Mouse (Mus musculus): ENCODE results near the gene Atxn7l2.
A peak's percentile ranks its signal among the peaks of the same experiment; 100 is the strongest.

Atxn7l2 gene

GRCm38 (mm10) chr3:108205601-108206000 is 5.1 kb downstream of the Atxn7l2 start:
- DNase-seq (ENCODE audit: low spot score in 2 of 2), result no peak

- no peak for DNase-seq (ENCODE audit: low spot score in 2 of 2)
These were observed 6.3 kb downstream of the Atxn7l2 start for GRCm38 (mm10) chr3:108204470-108204869.

GRCm38 (mm10) chr3:108203621-108204325 is 7.0 kb downstream of the Atxn7l2 start:
- DNase-seq (ENCODE audit: low spot score in 2 of 2), result peak; percentile 61 to 81

GRCm38 (mm10) chr3:108203212-108203611 is 7.5 kb downstream of the Atxn7l2 start:
- no peak for DNase-seq (ENCODE audit: low spot score in 2 of 2)

- no peak for DNase-seq (ENCODE audit: low spot score in 2 of 2)
These were observed 8.2 kb downstream of the Atxn7l2 start for GRCm38 (mm10) chr3:108202506-108202905.

GRCm38 (mm10) chr3:108200329-108201323 is 10.1 kb downstream of the Atxn7l2 start, which contains the start of gene Cyb561d1:
TSS of gene Cyb561d1 (minus strand) at chr3:108201212.
- peak; percentile 89 to 90 for DNase-seq (ENCODE audit: low spot score in 2 of 2)

GRCm38 (mm10) chr3:108199231-108199630 is 11.5 kb downstream of the Atxn7l2 start:
- DNase-seq (ENCODE audit: low spot score in 2 of 2), result no peak

- DNase-seq (ENCODE audit: low spot score in 2 of 2), result no peak
These were observed 13.7 kb downstream of the Atxn7l2 start for GRCm38 (mm10) chr3:108197066-108197497.

GRCm38 (mm10) chr3:108195941-108196590 is 14.7 kb downstream of the Atxn7l2 start:
- no peak for DNase-seq (ENCODE audit: low spot score in 2 of 2)

- no peak for DNase-seq (ENCODE audit: low spot score in 2 of 2)
These were observed 15.4 kb downstream of the Atxn7l2 start for GRCm38 (mm10) chr3:108195287-108195686.

- no peak for DNase-seq (ENCODE audit: low spot score in 2 of 2)
These were observed 17.0 kb downstream of the Atxn7l2 start for GRCm38 (mm10) chr3:108193686-108194085.

GRCm38 (mm10) chr3:108189897-108190296 is 20.8 kb downstream of the Atxn7l2 start:
- no peak for DNase-seq (ENCODE audit: low spot score in 2 of 2)

- DNase-seq (ENCODE audit: low spot score in 2 of 2), result no peak
These were observed 21.8 kb downstream of the Atxn7l2 start for GRCm38 (mm10) chr3:108188716-108189490.

GRCm38 (mm10) chr3:108187111-108187795 is 23.5 kb downstream of the Atxn7l2 start:
- no peak for DNase-seq (ENCODE audit: low spot score in 2 of 2)

- DNase-seq (ENCODE audit: low spot score in 2 of 2), result no peak
These were observed 24.4 kb downstream of the Atxn7l2 start, which contains the start of gene Amigo1 for GRCm38 (mm10) chr3:108186098-108187047. TSS of gene Amigo1 (plus strand) at chr3:108186335.

- no peak for DNase-seq (ENCODE audit: low spot score in 2 of 2)
These were observed 25.2 kb downstream of the Atxn7l2 start for GRCm38 (mm10) chr3:108185460-108186097.

- no peak for DNase-seq (ENCODE audit: low spot score in 2 of 2)
These were observed 26.0 kb downstream of the Atxn7l2 start for GRCm38 (mm10) chr3:108184742-108185141.

- DNase-seq (ENCODE audit: low spot score in 2 of 2), result no peak
These were observed 30.2 kb downstream of the Atxn7l2 start for GRCm38 (mm10) chr3:108180514-108180913.

Measured in spleen, postnatal 14 days (tissue).